Mouse (Mus musculus) heart, embryonic 10.5 days (tissue): ENCODE results near the gene Ephb1. TPM values are rescaled to one million over a fixed set of nuclear protein-coding genes. Genes with fewer than 3 reads are reported as not detected.

Experiments used
- DNase-seq: peaks from one replicate; pipeline ENCODE4 v3.0.0-alpha.2; 2017; ENCODE audit warnings: low spot score
- H3K27ac ChIP-seq: fragments of 300-500 bp; sonication (generic); 2 replicates; pipeline ENCODE4 v1.5.1; 2016; ENCODE audit warnings: mild to moderate bottlenecking
- H3K27me3 ChIP-seq: fragments of 300-500 bp; sonication (generic); 2 replicates; pipeline ENCODE4 v1.6.1; 2016; ENCODE audit warnings: mild to moderate bottlenecking; ENCODE audit not compliant: poor library complexity, insufficient read depth, severe bottlenecking
- H3K36me3 ChIP-seq: fragments of 300-500 bp; sonication (generic); 2 replicates; pipeline ENCODE4 v1.6.1; 2016; ENCODE audit warnings: mild to moderate bottlenecking, moderate library complexity
- H3K4me1 ChIP-seq: fragments of 300-500 bp; sonication (generic); 2 replicates; pipeline ENCODE4 v1.6.1; 2016; ENCODE audit warnings: mild to moderate bottlenecking
- H3K4me3 ChIP-seq: fragments of 300-500 bp; sonication (generic); 2 replicates; pipeline ENCODE4 v1.5.1; 2016; ENCODE audit warnings: mild to moderate bottlenecking, moderate library complexity
- H3K9me3 ChIP-seq: fragments of 300-500 bp; sonication (generic); 2 replicates; pipeline ENCODE4 v1.6.1; 2016; ENCODE audit warnings: mild to moderate bottlenecking, moderate library complexity
- WGBS: fragments of 180-500 bp; shearing (Covaris S2); methylation state at CpG from one replicate; pipeline ENCODE4 v1.1.7; 2016; 5-methylcytosine and 5-hydroxymethylcytosine counted together
- polyA plus RNA-seq: library from polyadenylated mRNA; unstranded; fragments of >200 nt; fragmentation: Nextera tagmentation; extraction: Ambion mirVana; gene quantifications from 2 replicates; pipeline ENCODE4 v1.2.1, GENCODE M21; 2016

Gene Ephb1
- polyA plus RNA-seq, 1 experiment from 2014 or later, result 1.3 TPM

DNA sequence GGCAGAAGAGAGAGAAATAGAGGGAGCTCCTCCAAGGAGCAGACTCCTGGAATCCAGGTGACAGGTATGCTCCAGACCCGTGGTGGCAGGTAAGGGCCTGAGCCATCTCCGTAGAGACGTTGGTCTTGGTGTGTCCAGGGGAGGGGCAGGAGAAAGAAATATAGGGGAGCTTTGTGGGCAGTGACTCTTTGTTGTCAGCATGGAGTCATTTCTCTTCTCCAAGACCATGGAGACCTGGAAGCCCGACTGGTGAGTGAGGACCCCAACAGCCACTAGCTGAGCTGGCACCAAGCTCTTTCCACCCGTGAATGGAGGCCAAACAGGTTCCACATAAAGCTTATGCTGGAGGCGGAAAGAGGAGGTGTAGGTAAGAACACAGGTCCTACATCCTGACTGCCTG is 4.4 kb downstream of the Ephb1 start:
- peak; percentile 62 for DNase-seq
- H3K4me3 ChIP-seq, result no peak overlapping the region
- 78% methylated on average over 6 of the region's 6 CpGs for WGBS

DNA sequence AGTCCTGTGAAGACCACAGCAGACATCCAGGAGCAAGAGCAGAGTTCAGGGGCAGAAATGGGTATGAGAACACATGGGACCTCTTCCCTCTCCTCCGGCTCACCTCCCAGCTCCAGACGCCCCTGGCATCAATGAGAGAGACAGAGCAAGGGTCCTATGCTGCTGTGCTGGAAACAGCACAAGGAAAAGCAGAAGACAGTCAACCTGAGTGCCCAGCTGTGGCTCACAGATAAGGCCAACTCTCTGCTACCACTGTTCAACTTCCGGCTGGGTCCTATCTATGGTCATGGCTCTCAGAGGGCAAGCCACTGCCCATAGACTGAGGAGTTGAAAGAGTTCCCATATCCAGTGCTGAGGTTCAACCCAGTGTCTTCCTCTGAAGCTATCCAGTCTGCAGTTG is 7.7 kb downstream of the Ephb1 start:
- H3K27ac ChIP-seq, result no peak overlapping the region
- H3K4me3 ChIP-seq, result no peak overlapping the region
- H3K27me3 ChIP-seq, result peaks cover 90% of the 10 kb centered on the region
- no peaks in the 10 kb centered on the region for H3K36me3 ChIP-seq
- peak; percentile 61 for DNase-seq
- H3K4me1 ChIP-seq, result peaks cover 4% of the 10 kb centered on the region; the same call in 1 of the 2 replicates
- H3K9me3 ChIP-seq, result no peaks in the 10 kb centered on the region
- 67% methylated on average over 3 of the region's 3 CpGs for WGBS

More for the DNA sequence above, 4.4 kb downstream of the Ephb1 start:
- H3K27ac ChIP-seq, result no peak overlapping the region
- no peaks in the 10 kb centered on the region for H3K9me3 ChIP-seq
- peaks cover 98% of the 10 kb centered on the region for H3K27me3 ChIP-seq
- no peaks in the 10 kb centered on the region for H3K36me3 ChIP-seq
- peaks cover 30% of the 10 kb centered on the region for H3K4me1 ChIP-seq

DNA sequence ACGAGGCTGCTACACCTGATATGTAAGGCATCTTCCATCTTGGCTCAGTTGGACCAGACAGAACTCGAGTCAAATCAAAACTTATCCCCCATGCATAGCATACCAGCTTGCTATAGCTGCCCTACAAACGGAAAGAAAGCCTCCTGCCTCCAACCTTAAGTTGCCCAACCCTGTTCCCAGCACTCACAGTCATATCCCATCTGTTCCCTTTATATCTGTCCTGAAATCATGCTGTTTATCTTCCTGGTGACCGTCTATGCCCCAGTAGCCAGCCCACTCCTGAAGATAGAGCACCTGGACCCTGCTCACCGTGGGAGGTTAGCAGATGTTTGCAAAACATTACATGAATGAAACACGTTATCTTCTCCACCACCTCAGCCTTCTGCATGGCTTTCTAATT is 9.0 kb downstream of the Ephb1 start:
- peak; percentile 28 for DNase-seq
- Histone ChIP-seq H3K36me3 (no peaks in the 10 kb centered on the region), H3K27ac (no peak overlapping the region), H3K9me3 (no peaks in the 10 kb centered on the region), H3K4me1 (no peaks in the 10 kb centered on the region), H3K4me3 (no peak overlapping the region), H3K27me3 (peaks cover 81% of the 10 kb centered on the region)
- 75% methylated on average over 6 of the region's 6 CpGs for WGBS

DNA sequence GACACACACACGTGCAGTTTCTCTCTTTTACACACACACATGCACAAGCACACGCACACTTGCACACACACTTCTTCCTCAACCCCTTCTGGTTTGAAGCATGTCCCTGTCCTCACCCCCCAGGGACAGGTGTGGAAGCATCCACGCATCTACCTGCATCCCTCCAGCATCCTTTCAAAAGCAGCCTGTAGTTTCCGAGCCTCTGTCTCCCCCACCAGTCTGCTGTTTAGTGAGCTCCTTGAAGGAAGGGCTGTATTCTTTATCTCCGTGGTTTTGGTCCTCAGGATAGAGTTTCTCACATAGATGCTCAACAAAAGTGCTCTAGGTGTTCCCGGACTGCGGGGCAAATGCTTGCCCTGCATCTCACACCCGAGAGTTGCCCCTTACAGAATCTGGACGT is 9.4 kb downstream of the Ephb1 start:
- Histone ChIP-seq H3K9me3 (no peaks in the 10 kb centered on the region), H3K27ac (no peak overlapping the region), H3K36me3 (no peaks in the 10 kb centered on the region), H3K27me3 (peaks cover 77% of the 10 kb centered on the region), H3K4me1 (no peaks in the 10 kb centered on the region), H3K4me3 (no peak overlapping the region)
- WGBS, result 80% methylated on average over 9 of the region's 9 CpGs
- DNase-seq, result peak; percentile 25

DNA sequence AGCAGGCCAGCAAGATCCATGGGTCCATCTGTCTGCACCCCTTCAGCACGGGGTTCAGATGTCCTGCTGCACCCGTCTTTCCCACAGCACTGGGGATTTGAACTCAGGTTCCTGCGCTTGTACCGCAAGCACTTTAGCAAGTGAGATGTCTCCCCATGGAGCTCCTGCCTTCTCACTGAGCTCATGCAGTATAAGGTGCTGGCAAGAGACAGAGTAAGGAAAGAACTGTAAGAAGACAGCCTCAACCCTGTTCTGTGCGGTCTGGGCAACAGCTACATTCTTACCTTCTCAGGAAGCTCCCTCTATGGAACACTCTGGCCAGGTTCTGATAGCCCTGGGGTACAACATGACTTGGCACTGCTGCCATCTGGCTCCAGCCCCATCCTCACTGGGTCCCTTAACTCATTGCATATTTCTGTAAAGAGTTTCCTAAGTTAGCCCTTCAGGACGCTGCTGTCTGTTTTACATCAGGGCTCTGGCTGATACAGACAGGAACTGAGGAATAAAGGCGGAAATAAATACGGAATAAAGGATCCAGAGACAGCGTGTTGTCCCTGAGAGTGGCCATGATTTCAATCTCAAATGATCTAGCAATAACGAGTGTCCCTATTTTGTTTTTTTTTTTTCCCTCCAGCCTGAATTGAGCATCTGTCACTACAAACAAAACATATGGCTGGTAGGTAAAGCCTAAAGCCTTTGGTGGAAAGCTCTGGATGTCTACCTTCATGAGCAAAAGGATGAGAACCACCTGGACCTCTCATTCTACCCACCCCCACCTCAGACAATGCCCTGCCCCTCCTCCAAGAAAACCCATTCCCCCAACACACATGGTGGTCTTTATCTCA is 10.2 kb downstream of the Ephb1 start:
- H3K4me1 ChIP-seq, result no peaks in the 10 kb centered on the region
- DNase-seq, result peak; percentile 58
- no peak overlapping the region for H3K4me3 ChIP-seq
- H3K36me3 ChIP-seq, result no peaks in the 10 kb centered on the region
- no peaks in the 10 kb centered on the region for H3K9me3 ChIP-seq
- 77% methylated on average over 10 of the region's 10 CpGs for WGBS
- no peak overlapping the region for H3K27ac ChIP-seq
- H3K27me3 ChIP-seq, result peaks cover 70% of the 10 kb centered on the region

DNA sequence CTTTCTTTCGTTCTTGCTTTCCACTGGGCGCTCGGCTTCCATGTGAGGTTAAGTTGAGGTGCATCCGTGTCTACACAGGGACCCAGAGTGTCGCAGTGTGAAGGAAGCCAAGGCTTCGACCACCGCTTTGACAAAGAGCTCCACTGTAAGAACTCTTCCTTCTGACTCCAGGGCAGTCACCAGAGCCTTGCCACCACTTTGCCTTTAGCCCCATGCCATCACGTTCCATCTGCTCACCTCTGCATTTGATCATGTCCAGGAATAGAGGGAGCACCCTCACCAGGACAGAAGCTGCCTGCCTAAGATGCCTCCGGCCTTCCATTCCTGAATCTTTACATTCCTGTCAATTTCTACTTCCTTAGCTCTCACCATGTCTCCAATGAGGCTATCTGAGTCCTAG is 11.4 kb downstream of the Ephb1 start:
- H3K9me3 ChIP-seq, result no peaks in the 10 kb centered on the region
- H3K27me3 ChIP-seq, result peaks cover 57% of the 10 kb centered on the region
- H3K4me3 ChIP-seq, result no peak overlapping the region
- H3K27ac ChIP-seq, result no peak overlapping the region
- peak; percentile 64 for DNase-seq
- 89% methylated on average over 9 of the region's 9 CpGs for WGBS
- no peaks in the 10 kb centered on the region for H3K4me1 ChIP-seq
- H3K36me3 ChIP-seq, result no peaks in the 10 kb centered on the region

DNA sequence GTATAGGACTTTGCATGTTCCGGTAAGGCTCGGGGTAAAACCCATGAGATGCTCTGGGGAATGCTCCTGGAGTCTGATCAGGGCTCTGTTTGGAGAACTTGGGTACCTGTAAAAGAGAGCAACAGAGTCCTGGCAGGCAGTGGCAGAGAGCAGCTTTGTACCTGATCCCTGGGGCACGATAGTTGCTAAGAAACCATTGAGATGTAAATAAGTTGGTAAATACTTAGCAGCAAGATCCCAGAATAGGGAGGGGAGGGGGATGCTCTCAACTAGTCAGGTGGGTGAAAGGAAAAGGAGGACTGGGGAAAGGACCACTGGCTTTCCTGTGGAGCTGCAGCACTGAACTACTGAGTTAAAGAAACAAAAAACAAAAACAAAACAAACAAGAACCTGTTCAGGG is 12.5 kb downstream of the Ephb1 start:
- no peak overlapping the region for H3K4me3 ChIP-seq
- H3K27me3 ChIP-seq, result peaks cover 49% of the 10 kb centered on the region
- WGBS, result 57% methylated on average over 3 of the region's 3 CpGs
- no peak overlapping the region for H3K27ac ChIP-seq
- no peaks in the 10 kb centered on the region for H3K9me3 ChIP-seq
- H3K4me1 ChIP-seq, result no peaks in the 10 kb centered on the region
- DNase-seq, result peak; percentile 39
- H3K36me3 ChIP-seq, result no peaks in the 10 kb centered on the region

DNA sequence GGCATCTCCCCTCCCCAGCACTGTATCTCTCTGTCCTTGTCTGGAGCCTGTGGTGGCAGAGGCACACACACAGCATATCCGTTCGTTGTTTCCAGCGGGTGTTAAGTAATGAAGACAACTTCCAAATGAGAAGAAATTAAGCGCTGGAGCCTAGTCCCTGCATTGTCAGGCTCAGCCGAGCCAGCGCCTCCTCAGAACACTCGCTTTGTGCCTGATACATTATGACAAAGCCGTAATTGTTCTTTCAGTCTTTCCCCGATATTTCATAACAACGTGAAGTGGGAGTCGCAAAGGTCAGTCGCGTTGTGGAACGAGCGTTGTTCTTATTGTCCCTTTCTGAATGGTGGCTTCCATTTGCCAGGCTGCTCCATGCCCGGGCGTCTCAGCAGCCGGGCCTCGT is 13.7 kb downstream of the Ephb1 start:
- Histone ChIP-seq H3K9me3 (no peaks in the 10 kb centered on the region), H3K4me3 (no peak overlapping the region), H3K27ac (no peak overlapping the region), H3K36me3 (no peaks in the 10 kb centered on the region), H3K4me1 (no peaks in the 10 kb centered on the region), H3K27me3 (peaks cover 40% of the 10 kb centered on the region)
- no peak for DNase-seq
- whole genome bisulfite sequencing, result 88% methylated on average over 19 of the region's 19 CpGs

DNA sequence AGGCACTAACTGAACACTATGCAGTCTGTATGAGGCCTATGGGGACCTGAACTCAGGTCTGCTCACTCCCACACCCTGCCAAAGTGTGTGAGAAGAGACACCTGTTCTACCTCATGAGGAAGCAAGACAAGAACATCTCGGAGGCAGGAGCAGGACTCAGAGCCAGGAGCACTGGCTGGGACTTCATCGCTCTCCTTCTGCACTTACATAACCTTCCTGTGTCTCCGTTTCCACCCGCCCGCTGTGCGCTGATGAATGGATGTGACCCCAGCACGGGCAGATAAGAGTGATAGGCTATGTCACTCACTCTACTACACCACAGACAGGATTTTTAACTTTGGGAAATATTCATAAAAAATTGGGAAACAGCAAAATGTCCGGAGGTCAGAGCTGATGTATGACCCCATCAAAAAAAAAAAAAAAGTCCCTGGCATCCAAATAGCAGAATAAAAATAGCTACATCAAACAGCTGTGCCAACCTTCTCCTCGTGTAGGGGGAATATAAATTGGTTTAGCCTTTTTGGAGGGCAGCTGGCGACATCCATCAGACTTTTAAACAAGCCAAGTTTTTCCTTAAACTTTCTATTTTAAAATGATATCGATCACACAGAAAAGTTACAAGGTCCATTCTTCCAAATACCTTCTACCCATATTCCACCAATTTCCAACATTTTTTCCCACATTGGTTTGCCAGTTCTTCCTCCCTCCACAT is 18.8 kb downstream of the Ephb1 start:
- H3K27ac ChIP-seq, result no peak overlapping the region
- DNase-seq, result no peak
- no peaks in the 10 kb centered on the region for H3K36me3 ChIP-seq
- H3K9me3 ChIP-seq, result no peaks in the 10 kb centered on the region
- 0 out of 2 replicates have a peak, but pooled peaks cover 6% of the 10 kb centered on the region for H3K27me3 ChIP-seq
- WGBS, result 59% methylated on average over 11 of the region's 11 CpGs
- H3K4me1 ChIP-seq, result no peaks in the 10 kb centered on the region
- H3K4me3 ChIP-seq, result no peak overlapping the region

DNA sequence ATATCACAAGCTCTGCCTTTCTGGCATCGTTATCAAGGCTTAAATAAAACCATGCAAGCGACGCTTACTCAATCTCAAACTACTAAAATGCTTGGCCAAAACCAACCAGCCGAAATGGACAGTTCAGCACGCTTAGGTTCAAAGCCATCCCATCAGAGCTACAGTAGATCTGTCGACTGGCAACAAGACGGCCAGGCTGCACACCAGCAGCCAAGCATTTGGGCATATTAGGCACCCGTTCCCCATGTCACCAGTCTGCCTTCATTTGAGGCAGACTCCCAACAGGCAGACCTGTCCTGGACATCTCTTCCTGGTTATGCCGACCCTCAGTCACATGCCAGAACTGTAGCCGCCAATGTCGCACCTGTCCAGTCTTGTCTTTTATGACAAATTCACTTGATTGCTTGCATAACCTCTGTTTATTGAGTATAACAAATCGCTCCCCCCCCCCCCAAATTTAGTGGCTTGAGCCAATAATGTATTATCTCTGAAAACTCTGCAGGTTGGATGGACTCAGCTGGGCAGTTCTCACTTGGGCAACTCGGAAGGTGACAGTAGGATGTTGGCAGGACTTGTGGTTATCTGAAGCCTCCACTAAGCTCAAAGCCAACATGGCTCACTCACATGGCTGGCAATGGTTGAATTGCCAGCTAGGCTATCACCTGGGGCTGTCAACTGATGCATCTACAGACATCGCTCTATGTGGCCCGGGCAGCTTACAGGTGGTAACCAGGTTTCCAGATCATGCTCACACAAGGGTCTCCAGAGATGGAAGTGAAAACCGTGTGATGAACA is 24.0 kb downstream of the Ephb1 start:
- no peaks in the 10 kb centered on the region for H3K27me3 ChIP-seq
- H3K4me1 ChIP-seq, result no peaks in the 10 kb centered on the region
- no peaks in the 10 kb centered on the region for H3K9me3 ChIP-seq
- no peak for DNase-seq
- no peak overlapping the region for H3K4me3 ChIP-seq
- 87% methylated on average over 16 of the region's 16 CpGs for WGBS
- H3K36me3 ChIP-seq, result no peaks in the 10 kb centered on the region
- no peak overlapping the region for H3K27ac ChIP-seq

DNA sequence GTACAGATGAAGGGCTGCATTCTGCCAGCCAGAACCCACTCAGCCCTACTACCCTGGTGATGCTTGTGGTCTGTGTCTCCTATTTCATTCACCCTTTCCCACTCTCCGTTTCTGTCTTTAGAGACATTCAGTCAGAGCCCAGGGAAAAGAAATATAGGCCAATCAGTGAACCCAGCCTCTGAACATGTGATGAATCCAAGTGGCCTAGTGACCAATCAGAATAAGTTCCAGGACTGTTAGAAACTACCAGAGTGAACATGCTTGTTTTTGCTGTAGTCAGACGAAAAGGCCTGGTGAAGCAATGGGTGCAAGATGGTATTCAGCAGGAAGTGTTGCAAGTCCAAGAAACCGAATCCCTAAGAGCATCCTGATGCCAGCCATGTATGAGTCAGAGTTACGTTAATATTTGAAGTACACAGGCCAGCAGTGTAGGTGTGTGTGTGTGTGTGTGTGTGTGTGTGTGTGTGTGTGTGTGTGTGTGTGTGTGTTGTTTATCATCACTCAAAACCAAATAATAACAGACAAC is 26.8 kb downstream of the Ephb1 start:
- Histone ChIP-seq H3K4me1 (no peaks in the 10 kb centered on the region), H3K4me3 (no peak overlapping the region), H3K27ac (no peak overlapping the region), H3K36me3 (no peaks in the 10 kb centered on the region), H3K9me3 (no peaks in the 10 kb centered on the region), H3K27me3 (no peaks in the 10 kb centered on the region)
- WGBS, result 81% methylated on average over 4 of the region's 4 CpGs
- DNase-seq, result no peak

DNA sequence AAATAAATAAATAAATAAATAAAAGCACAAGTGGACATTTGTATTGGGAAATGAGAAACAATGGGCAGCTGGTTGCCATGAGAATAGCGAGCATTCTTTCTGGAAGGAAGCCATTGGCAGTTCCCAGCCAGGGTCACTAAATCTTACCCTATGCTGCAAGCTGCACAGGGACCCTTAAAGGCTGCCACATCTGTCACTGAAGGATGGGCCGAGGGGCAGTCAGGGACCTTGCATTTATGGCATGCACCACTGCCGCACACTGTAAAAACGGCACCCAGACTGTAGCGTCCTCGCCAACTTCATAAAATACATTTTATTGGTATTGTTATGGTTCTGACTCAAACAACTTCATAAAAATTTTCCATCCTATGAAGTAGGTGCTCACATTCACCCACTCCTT is 39.1 kb downstream of the Ephb1 start:
- Histone ChIP-seq H3K27me3 (no peaks in the 10 kb centered on the region), H3K36me3 (no peaks in the 10 kb centered on the region), H3K9me3 (no peaks in the 10 kb centered on the region), H3K4me1 (no peaks in the 10 kb centered on the region), H3K4me3 (no peak overlapping the region), H3K27ac (no peak overlapping the region)
- no peak for DNase-seq
- WGBS, result 87% methylated on average over 6 of the region's 6 CpGs
